Mouse (Mus musculus): ENCODE measurements around the gene Selenom.

Gene Selenom

DNA sequence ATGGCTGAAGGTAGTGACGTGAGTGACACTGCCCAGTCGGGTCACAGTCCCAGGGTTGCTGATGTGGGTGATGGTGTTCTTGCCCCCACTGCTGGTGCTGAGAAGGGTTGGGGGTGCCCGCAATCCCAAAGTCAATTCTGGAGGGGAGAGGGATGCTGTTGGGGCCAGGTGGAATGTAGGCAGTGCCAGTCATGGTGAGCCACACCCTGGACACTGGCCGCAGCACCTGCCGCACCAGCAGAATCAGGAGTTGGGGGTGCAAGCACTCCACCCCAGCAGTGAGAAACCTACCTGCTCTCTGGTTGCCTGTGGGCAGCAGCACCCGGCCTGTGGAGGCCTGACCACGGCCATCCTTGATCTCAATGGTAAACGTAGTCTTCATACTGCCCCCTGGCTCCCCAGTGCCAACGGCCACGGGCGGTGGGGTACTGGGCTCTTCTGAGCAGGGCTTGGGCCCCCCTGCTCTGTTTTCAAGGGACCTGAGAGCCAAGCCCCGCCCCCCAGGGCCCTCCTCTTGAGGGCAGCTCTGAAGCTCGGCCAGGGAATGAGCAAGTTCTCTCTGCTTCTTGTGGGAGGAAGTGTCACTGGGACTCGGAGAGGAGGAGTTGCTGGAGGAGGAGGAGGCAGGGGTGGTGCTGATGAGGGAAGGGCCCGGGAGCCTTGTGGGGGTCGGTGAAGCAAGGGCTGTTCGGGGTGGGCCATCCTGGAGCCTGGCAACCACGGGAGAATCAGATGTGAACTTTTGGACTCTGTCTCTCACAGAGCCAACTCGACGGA, 15.2 kb downstream of the Selenom start:
- no peak for DNase-seq (ENCODE audit: low spot score in 2 of 2)

DNA sequence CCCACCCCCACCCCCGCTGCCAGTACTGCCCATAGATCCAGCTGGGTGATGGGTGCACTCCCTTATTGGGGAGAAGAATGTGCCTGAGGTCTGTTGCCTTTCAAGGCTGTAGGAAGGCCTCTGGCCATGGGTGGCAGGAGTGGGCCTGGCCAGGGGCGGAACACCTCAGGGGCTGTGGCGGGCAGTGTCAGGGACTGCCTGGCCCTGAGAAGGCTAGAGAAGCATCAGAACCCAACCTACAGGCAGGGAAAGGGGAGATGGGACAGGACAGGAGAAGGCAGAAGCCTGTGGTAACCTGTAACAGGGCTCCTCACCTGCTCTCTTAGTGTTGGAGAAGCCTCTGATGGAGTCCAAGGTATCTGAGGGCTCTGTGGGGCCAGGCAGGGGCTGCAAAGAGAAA, 16.2 kb downstream of the Selenom start:
- DNase-seq (ENCODE audit: low spot score in 2 of 2), result no peak

DNA sequence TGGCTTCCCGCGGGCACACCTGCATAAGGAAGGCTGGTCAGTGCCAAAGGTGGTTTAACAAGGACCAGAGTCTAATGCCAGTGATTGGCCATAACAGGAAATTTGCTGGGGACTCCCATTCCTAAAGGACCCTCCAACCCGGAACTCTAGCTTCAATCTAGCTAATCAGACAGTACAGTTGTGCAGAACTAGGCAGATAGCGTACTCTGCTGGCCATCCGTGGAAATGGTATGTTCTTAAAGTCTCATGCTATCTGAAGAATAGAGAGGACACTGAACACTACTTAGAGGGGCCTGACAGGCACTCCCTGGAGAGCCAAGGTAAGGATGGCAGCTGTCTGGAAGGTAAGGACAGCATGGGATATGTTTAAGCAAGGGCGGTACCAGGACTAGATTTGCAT, 17.1 kb downstream of the Selenom start:
- DNase-seq (ENCODE audit: low spot score in 2 of 2), result peak in 1 of 2 experiments; percentile 39

DNA sequence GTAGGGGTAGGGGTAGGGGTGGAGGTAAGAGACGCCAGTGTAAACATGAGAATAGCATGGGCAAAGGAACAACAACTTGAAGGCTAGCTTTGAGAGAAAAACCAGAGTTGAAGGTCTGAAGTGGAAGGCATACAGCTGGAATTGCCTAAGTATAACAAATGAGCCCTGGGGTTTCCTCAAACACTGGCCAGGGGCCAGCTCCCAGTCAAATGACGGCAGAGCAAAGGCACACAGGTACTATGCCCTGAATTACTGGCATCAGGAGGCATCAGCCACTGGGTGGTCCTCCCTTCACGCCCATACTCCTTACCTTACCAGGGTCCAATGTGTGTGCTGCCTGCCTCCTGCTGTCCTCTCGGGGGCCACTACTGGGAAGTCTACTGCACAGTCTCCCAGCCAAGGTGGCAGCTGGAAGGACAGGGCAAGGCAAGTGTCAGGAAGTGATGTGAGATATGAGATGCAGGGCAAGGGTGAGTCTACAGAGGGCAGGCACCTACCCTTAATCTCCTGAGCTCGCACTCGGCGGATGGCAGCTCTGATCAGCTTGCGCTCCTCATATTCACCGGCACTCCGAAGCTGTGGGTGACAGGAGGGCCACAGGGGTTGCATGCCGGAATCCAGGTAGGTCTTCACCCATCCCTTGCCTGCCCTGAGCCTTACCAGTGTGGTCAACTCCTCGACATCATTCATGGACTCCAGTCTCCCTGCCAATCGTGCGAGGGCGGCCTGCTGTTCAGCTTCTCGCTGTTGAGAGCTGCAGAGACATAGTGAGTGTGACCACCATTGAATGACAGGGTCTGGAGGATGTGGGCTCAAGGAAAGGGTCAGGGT, 17.8 kb downstream of the Selenom start:
- DNase-seq (ENCODE audit: low spot score in 2 of 2), result no peak

DNA sequence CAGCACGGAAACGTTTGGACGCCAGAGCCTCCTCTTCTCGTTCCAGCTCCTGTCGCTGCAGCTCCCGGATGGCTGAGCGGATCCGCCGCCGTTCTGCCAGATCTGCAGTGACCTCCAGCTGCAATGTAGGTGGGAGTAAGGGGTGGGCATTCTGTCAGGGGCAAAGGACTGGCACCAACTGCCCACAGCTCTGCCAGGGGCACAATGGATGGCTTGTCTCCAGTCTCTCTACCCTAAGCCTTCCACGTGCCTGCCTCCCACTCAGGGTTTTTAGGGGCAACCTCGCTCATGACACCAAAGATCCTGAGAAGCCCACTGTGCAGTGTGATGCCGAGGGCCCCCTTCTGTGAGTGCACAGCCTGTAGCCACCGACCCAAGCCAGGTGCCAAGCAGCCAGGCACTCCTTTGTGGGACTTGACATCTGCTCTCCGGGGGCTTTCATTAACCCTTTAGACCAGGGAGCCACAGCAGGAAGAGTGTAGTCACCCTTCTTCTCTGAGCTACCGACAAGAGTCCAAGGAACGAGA, 19.0 kb downstream of the Selenom start:
- no peak for DNase-seq (ENCODE audit: low spot score in 2 of 2)

DNA sequence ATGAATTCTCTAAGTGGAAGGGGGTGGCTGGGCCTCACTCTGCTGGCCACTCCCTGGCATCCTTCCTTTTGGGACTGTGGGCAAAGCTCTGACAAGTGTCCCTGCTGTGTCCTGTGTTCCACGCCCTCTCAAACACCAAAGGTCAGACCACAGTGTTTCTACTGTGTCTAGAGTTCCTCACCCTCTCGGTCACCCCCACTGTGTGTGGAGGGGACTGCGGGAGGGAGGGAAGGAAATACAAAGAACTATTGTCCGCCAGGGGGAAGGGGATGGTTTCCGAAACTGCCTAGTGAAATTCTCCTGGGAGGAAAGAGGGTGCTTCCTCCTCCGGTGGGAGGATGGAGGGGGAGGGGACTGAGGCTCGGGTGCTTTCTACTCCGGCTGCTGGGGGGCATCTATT, 20.5 kb downstream of the Selenom start:
- DNase-seq (ENCODE audit: low spot score in 2 of 2), result no peak

DNA sequence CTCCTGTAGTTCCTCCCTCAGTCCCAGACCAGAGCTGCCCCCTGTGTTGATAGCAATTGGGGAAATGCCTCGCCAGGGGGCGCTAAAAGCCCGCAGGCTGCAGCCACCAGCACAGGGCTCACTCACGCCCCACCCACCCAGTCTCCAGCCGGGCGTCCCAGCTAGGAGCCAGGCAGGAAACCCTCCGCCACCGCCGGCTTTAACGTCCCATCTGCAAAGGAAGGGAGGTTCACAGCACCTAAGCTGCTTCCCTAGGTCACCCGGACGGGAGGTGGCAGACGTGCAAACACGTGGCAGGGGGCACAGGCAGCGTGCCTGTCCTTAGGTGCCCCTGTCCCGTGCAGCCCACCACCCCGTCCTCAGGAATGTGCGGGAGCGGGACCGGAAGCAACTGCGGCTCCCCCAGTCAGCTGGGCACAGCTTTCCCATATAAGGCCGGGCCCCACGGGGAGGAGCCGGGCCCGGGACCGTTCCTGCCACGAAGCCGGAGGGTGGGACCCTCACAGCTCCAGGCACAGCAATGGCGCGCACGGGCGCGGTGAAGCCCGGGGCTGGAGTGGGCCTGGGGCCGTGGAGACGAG, 21.0 kb downstream of the Selenom start:
- DNase-seq (ENCODE audit: low spot score in 2 of 2), result peak; percentile 91 to 92

DNA sequence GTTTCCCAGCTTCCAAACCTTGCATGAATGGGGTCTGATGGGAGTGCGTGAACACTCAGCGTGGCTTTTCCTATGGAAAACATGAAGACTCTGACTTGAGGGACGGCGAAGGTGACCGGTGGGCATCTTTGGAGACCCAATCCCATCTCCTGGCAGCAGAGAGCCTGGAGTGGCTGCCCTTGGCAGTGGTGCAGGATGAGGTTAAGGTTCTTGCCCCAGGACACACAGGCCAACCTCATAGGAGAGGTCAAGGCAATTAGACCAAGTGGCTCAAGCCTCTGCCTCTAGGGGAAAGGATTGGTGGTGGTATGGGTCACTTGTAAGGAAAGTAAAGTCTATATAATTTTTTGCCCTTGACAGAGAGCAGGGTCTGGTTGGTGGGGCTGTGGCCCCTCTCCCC, 21.6 kb downstream of the Selenom start:
- DNase-seq (ENCODE audit: low spot score in 2 of 2), result no peak

DNA sequence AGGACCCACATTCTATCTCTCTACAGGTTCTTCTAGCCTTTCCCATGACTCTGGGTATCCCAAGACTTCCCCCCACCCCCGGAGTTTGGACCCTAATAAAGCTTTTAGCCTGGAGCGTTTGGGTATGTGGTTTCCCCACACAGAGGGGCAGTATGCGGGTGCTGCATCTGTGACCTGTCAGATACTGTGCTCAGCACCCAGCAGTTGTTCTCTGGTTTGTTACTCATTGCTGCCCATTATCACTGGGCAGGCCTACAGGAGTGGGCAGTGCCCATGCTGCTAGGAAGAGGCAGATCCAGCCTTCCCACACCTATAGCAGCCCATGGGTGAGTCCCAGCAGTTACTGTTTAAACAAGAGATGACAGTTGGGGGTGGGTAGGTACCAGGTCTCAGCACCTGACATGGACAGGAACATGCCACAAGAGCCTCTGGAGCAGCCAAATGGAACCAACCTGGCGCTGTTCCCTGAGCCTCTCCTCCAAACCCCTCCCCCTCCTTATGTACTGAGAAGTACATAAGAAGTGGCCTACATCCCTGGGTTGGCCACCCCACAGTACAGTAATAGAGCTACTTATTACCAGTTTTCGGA, 22.4 kb downstream of the Selenom start:
- DNase-seq (ENCODE audit: low spot score in 2 of 2), result no peak

DNA sequence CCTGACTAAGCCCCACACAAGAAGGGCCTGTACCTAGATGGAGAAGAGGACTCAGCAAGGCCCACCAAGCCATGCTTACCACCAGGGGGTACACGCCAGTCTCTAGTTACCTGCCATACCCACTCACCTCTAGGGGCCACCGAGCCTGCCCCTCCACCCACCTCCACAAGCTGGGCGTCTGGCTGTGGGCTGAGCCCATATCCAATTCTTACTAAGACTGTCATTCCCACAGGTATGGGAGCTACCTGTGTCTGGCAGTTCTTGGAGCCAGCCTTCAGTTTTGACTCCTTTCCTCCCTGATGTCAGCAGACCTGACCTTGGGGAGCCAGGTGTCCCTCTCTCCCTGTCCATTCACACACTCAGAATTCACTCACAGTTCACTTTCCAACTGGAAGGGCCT, 23.2 kb downstream of the Selenom start:
- DNase-seq (ENCODE audit: low spot score in 2 of 2), result no peak

DNA sequence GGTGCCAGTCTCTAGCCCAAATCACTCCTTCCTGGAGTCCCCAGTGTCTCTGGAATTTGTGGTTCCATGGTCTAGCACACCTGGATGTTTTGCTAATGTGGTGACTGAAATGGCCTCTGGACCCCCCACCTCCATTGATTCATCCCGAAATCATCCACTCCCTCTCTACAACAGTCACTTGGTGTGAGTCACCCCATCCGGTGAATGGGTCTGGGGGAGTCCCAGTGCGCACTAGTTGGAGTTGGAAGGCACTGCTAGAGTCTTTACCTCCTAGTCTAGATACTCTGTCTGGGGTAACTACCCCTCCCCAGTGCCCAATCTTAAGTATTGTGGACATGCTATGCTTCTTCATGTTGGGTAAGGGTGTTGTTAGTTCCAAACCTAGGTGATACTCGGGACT, 23.9 kb downstream of the Selenom start:
- no peak for DNase-seq (ENCODE audit: low spot score in 2 of 2)

DNA sequence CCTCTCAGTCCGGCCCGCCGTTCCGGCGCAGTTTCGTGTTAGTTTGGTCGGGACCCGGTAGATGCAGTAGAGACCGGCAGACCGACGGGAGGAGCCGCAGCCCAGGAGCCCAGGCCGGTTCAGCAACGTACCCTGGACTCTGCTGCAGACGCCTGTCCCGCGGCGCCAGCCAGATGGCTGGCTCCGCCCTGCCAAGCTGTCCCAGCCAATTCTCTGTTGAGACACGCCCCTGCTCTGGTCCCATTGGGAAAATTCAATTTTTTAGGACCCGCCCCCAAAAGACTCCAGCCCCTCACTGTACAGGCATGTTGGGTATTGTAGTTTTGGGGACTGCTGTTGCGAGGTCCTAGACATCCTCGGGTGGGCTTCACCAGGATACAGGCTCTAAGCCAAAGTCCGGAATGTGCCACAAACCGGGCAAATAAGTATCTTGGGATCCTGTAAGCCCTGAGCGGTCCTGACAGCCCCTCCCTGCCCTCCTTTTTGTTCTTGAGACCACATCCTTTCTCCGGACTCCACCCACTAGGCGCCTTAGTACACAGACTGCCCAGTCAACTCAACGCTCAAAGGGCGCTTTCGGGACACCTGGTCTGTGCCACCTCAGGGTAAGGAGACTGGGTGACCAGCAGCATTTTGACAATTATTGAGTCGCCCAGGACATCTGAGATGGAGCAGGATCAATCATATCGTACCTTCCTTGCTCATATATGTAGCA, 24.8 kb downstream of the Selenom start:
- DNase-seq (ENCODE audit: low spot score in 2 of 2), result peak; percentile 84 to 91

DNA sequence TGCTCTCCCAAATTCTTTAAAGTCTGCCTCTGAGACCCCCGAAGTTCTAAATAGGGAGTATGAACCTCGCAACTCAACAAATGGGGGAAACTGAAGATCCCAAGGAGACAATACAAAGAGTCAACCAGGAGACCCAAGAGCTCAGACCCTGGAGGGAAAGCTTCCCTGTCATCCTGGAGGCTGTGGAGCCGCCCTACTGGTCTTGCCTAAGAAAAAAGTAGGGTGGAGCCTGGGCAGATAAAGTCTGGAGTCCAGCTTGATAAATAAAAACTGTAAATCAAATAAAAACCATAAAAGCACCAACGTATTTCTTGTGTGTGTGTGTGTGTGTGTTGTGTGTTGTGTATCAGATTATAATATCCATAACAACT, 25.3 kb downstream of the Selenom start:
- no peak for DNase-seq (ENCODE audit: low spot score in 2 of 2)

DNA sequence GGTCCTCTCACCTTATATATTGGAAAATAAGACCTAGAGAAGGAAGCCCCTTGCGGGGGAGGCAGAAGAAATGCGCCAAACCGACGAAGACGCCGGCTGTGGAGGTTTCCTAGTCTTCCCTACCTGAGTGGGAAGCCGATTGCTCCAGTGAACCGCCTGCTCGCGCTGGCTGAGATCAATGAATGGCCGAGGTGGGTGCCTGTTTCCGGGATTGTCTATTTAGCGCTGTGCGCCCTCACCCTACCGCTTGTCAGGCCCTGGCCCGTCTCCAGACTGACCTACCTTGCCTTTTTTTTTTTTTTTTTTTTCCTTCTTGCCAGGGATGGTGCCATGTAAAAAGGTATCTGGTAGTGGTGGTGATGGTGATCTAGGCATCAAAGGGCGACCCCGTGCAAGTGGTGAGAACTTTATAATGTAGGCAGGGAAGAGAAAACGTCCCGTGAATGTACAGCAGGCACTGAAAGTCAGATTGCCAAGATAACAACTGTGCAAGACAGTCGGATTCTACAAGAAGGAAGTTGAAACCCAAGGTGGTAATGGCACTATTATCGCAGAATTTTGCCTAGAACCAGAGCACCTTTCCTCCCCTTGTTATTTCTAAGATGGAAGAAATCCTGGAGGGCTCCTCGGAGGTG, 26.1 kb downstream of the Selenom start, which contains the start of gene Smtn:
Gene Smtn, minus strand, starts transcription at position 162 of the 635 bp plus-strand sequence.
- DNase-seq (ENCODE audit: low spot score in 2 of 2), result no peak

DNA sequence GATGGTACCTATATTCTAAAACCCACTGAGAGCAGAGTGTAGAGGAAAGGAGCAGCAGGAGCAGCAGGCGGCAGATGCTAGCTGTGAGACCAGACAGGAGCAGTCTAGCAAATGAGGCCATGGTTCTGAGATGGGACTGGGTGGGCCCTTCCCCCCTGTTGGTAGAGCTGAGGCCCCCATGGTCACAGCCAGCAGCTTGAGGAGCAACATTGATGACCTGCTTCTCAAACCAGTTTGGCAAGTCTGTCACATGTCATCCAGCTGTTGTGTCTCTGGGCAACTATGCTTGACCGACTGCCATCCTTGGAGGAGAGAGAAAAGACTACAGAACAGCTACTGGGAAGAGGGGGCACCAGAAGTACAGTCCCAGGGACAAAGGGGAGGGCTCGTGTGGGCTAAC, 27.4 kb downstream of the Selenom start:
- DNase-seq (ENCODE audit: low spot score in 2 of 2), result no peak

DNA sequence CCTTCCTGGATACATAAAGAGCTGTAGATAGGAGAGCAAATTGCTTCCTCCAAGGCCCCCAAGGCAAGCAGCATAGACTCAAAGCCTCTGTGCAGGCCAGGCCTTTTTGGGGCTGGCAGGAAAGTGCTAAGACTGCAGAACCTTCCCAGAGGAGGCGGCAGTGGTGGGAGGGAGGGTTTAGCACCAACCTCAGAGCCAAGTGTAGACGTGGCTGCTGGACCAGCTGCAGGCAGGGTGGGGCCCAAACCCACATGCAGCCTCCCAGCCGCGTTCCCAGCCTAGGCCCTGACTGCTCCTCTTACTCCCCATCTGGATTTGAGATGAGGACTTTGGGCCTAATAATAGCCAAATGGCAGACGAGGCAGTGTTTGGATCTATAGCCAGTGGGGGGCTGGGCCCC, 28.5 kb downstream of the Selenom start:
- no peak for DNase-seq (ENCODE audit: low spot score in 2 of 2)

DNA sequence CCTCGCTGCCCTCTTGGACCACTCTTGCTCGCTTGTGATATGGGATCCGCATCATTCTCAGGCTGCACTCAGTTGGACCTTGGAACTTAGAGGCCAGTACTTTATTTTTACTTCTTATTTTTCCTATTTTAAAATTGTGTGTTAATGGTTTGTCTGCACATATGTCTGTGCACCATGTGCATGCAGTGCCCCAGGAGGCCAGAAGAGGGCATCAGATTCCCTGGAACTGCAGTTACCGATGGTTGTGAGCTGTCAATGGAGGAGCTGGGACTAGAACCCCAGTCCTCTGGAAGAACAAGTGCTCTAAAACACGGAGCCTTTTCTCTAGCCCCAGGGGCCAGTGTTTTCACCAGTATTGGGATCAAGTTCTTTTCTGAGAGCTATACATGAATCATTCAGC, 29.9 kb downstream of the Selenom start:
- no peak for DNase-seq (ENCODE audit: low spot score in 2 of 2)

DNA sequence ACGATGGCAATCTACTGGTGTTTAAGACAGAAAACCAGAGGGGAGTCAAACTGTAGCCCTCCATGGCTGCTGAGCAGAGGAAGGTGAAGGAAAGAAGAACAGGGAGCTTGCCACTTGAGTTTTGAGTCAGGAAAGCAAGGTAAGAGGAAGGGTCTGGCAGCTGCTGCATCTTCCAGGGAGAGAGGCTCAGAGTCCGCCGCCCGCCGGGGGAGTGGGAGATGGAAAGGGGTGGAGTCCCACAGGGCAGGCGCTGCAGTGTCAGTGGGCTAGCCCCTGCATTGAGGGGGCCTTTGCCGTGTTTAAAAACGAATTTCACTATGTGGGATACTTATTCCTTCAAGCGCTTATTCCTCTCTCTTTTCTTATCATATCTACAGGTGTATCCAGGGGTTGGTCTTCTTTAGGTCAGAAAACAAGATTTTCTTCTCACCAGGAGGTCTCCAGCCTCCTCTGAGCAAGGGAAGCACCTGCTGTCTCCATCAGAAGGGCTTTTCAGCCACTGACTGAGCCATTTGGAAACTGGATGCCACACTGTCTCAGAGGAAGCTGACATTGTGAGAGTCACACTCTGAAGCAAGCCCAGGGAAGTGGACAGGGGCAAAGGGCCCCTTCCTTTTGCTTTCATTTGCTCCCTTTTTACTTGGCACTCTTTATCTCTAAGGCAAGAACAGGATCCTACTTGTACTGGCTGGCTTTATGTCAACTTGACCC, 31.2 kb downstream of the Selenom start:
- DNase-seq (ENCODE audit: low spot score in 2 of 2), result no peak

DNA sequence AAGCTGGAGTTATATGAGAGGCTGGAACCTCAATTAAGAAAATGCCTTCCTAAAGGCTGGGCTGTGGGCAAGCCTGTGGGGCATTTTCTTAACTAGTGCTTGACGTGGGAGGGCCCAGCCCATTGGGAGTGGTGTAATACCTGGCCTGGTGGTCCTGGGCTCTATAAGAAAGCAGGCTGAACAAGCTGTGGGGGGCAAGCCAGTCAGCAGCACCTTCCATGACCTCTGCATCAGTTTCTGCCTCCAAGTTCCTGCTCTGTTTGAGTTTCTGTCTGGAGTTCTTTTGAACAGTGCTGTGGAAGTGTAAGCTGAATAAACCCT, 31.7 kb downstream of the Selenom start:
- no peak for DNase-seq (ENCODE audit: low spot score in 2 of 2)

DNA sequence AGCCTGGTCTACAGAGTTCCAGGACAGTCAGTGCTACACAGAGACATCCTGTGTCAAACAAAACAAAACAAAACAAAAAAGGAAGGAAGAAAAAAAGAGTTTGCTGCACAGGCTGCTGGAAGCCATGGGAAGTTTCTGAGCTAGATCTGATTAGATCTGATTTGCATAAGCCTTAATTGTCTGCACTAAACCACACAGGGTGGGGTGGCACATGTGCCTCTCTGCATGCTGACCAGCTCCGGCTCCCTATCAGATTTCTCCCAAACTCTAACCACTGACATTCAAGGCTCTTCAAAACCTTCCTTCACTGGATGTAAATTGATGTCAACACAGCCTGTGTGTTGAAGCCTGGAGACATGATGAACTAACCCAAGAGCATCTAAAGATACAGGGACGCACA, 32.6 kb downstream of the Selenom start:
- no peak for DNase-seq (ENCODE audit: low spot score in 2 of 2)

DNA sequence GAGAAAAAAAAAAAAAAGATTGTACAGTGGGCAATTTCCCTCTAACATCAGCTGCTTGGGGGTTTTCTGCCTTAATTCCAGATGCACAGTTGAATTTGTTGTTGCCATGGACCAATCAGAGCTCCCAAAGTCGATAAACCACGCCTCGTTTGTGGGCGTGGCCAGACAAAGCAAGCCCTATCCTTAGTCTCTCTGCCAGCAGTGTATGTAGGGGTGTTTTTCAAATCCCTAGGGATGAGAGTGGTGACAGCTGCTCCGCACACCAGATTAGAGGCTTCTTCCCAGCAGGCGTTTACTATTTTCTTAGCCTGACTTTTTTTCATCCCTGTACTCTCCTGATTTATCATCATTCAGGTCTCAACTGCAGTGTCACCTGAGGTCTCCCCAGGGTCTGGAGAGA, 33.5 kb downstream of the Selenom start:
- DNase-seq (ENCODE audit: low spot score in 2 of 2), result no peak

All from right cerebral cortex, adult 2 months (tissue).